Mouse (Mus musculus) intestine, embryonic 16.5 days (tissue): ENCODE measurements around the gene Ilf2. TPM values are rescaled to one million over a fixed set of nuclear protein-coding genes. Genes with fewer than 3 reads are reported as not detected.

ENCODE experiments used
- ATAC-seq: fragments of 200-750 bp; cut with Nextera tagmentation; 2 replicates; pipeline ENCODE4 v1.8.0; 2017; ENCODE audit warnings: moderate TSS enrichment, moderate library complexity
- H3K27ac ChIP-seq: fragments of 300-500 bp; sonication (generic); 2 replicates; pipeline ENCODE4 v1.5.1; 2014; ENCODE audit warnings: mild to moderate bottlenecking, low read length
- H3K27me3 ChIP-seq: fragments of 300-500 bp; sonication (generic); replicated peaks from 2 replicates; pipeline ENCODE4 v1.6.1; 2014; ENCODE audit warnings: low read length, control low read depth, mixed read lengths; ENCODE audit not compliant: control insufficient read depth, insufficient read depth
- H3K36me3 ChIP-seq: fragments of 300-500 bp; sonication (generic); 2 replicates; pipeline ENCODE4 v1.6.1; 2014; ENCODE audit warnings: low read length, control low read depth; ENCODE audit not compliant: control insufficient read depth, insufficient read depth
- H3K4me1 ChIP-seq: fragments of 300-500 bp; sonication (generic); 2 replicates; pipeline ENCODE4 v1.6.1; 2014; ENCODE audit warnings: low read length, control low read depth, mixed read lengths; ENCODE audit not compliant: control insufficient read depth, insufficient read depth
- H3K4me2 ChIP-seq: fragments of 300-500 bp; sonication (generic); 2 replicates; pipeline ENCODE4 v1.6.1; 2014; ENCODE audit warnings: low read depth, low read length, control low read depth
- H3K4me3 ChIP-seq: fragments of 300-500 bp; sonication (generic); 2 replicates; pipeline ENCODE4 v1.5.1; 2014; ENCODE audit warnings: mild to moderate bottlenecking, low read length
- H3K9ac ChIP-seq: fragments of 300-500 bp; sonication (generic); 2 replicates; pipeline ENCODE4 v1.6.1; 2014; ENCODE audit warnings: low read depth, low read length
- H3K9me3 ChIP-seq: fragments of 300-500 bp; sonication (generic); 2 replicates; pipeline ENCODE4 v1.6.1; 2016; ENCODE audit warnings: low read length, control low read depth; ENCODE audit not compliant: control insufficient read depth
- WGBS: fragments of 180-500 bp; shearing (Covaris S2); extraction: QIAGEN DNeasy Blood & Tissue Kit; methylation state at CpG from one replicate; pipeline ENCODE4 v1.1.7; 2014; 5-methylcytosine and 5-hydroxymethylcytosine counted together
- polyA plus RNA-seq: library from polyadenylated mRNA; unstranded; fragments of >200 nt; fragmentation: Nextera tagmentation; extraction: Ambion mirVana; gene quantifications from 2 replicates; pipeline ENCODE4 v1.2.1, GENCODE M21; 2015

Ilf2 gene
- 125 and 140 TPM in 2 replicates for polyA plus RNA-seq

DNA sequence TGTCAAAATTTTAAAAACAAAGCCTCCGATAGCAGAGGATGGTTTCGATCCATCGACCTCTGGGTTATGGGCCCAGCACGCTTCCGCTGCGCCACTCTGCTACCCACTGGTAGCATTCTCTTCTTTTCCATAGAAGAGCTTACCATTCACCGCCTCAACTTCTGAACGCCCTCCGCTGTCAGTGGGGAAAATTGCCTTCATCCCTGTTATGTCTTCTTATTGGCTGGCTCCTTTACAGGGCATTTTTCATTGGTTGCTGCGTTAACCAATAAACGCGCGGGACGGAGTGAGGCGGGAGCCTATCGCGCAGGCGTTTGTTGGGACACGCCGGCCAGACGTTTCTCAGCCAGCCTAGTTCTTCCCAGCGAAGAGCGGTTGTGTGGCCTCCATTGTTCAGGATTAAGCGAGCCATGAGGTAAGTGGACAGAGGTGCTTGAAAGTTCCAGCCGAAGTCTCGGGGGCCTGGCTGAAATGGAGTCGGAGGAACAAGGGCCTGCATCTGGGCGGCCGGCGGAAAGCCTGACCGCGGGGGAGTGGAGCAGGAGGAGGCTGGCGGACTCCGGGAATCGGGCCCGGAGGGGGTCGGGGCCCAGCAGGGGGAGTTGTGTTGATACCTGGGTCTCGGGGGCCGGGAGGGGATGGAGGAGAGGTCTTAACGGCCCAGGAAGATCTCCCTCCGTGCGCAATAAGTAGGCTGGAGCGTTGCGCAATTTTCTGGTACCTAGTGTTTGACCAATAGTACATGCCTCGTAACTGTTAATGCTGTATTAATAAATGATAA lies at the start of gene Ilf2:
Gene Ilf2, plus strand, starts transcription at position 296 of the 781 bp plus-strand sequence.
- Histone ChIP-seq H3K36me3 (peaks cover 7% of the 10 kb centered on the region; the same call in 1 of the 2 replicates), H3K4me3 (peak within 1 kb of the TSS; percentile 92), H3K4me2 (peak within 1 kb of the TSS; percentile 69), H3K9ac (peak within 1 kb of the TSS; percentile 96), H3K27ac (peak within 1 kb of the TSS; percentile 93), H3K9me3 (no peaks in the 10 kb centered on the region), H3K27me3 (no peaks in the 10 kb centered on the region), H3K4me1 (peaks cover 4% of the 10 kb centered on the region)
- WGBS = 0% methylated on average over 45 of the region's 45 CpGs
- peak; percentile 99 for ATAC-seq

DNA sequence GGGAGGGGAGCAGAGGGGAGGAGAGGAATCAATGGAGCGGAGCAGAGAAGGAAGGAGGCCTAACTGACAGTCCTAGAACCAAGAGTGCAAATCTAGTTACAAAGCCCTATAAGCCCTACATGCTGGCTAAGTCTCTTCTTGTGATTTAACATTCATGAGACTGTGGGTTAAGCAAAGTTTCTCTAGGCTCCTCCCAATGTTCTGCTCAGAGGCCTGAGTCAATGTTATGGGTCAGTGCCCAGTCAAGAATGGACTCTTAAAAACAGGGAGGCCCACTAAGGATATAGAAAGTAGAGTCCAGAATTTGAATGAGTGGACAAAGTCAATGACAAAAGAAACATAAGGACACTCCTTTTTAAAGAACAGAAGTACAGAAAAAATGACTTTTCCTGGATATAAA lies 48.4 kb upstream of the Ilf2 start:
- ATAC-seq = no peak
- H3K4me3 ChIP-seq = no peak overlapping the region
- WGBS = 92% methylated on average over 1 of the region's 1 CpGs

DNA sequence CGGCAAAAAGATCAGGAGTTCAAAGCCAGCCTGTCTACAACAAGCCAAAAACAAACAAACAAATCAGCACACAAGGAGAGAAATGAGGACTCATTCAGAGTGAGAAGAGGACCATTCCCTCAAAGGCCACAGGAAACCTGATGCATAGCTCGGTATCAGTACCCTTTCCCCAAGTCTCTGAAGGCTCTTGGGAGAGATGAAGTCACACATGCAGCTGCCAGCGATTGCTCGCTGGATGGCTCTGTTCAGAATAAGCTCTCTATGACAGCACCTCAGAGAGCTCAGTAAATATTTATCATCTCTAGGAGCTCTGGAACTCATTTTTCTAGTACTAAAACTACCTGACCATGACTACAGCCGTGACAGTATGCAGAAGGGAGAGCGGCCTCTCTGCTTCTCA lies 47.7 kb upstream of the Ilf2 start:
- Histone ChIP-seq H3K4me1 (peaks cover 24% of the 10 kb centered on the region), H3K36me3 (no peaks in the 10 kb centered on the region), H3K4me3 (no peak overlapping the region), H3K27ac (no peak overlapping the region), H3K9me3 (no peaks in the 10 kb centered on the region), H3K9ac (no peak overlapping the region), H3K27me3 (no peaks in the 10 kb centered on the region), H3K4me2 (no peak overlapping the region)
- no peak for ATAC-seq
- 69% methylated on average over 6 of the region's 6 CpGs for WGBS

More for the DNA sequence above, 48.4 kb upstream of the Ilf2 start:
- Histone ChIP-seq H3K27me3 (no peaks in the 10 kb centered on the region), H3K4me2 (no peak overlapping the region), H3K36me3 (peaks cover 2% of the 10 kb centered on the region; the same call in 1 of the 2 replicates), H3K4me1 (peaks cover 24% of the 10 kb centered on the region), H3K9me3 (no peaks in the 10 kb centered on the region), H3K9ac (no peak overlapping the region), H3K27ac (no peak overlapping the region)

DNA sequence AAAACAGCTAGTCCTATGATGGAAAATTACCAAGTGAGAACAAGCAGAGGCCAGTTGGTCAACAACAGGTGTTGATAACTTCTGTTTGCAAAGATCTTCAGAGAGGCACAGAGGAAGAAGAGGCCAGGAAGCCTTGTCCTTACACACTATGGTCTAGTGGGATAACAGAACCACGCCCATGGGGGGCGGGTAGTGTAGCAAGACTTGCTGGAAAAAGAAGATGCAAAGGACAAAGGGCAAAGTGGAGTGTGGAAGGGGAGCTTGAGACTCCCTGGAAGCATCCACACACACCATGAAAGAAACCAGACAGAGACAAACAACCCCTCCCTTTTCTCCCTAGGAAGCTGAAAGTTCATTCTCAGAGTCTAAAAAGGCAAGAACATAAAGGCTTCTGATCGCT lies 46.4 kb upstream of the Ilf2 start:
- no peaks in the 10 kb centered on the region for H3K36me3 ChIP-seq
- 77% methylated on average over 3 of the region's 3 CpGs for WGBS
- H3K27me3 ChIP-seq = no peaks in the 10 kb centered on the region
- no peak overlapping the region for H3K4me2 ChIP-seq
- no peak overlapping the region for H3K9ac ChIP-seq
- H3K4me1 ChIP-seq = peaks cover 29% of the 10 kb centered on the region
- no peak overlapping the region for H3K27ac ChIP-seq
- no peaks in the 10 kb centered on the region for H3K9me3 ChIP-seq
- no peak for ATAC-seq
- H3K4me3 ChIP-seq = no peak overlapping the region

DNA sequence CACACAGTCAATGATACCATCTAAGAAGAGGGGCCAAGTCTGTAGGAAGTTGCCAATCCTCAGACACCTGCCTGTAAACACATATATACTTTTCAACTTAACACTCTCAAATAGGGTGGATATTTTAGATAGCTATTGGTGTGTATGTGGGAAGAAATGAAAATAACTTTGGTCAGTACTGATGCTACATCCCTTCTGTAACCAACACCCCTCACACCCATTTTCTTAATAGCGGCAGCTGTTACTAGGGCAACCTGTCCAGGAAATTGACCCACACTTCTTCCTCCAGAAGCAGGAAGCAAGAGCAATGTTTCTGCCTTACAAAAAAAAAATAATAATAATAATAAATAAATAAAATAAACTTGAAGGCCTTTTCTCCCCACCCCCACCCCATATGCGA lies 43.6 kb upstream of the Ilf2 start:
- no peak for ATAC-seq
- WGBS = 15% methylated on average over 2 of the region's 2 CpGs
- no peaks in the 10 kb centered on the region for H3K9me3 ChIP-seq
- peak overlapping the region; percentile 81 for H3K4me2 ChIP-seq
- H3K27ac ChIP-seq = peak overlapping the region; percentile 95; the same call in 1 of the 2 replicates
- peak overlapping the region; percentile 90 for H3K9ac ChIP-seq
- H3K4me3 ChIP-seq = peak overlapping the region; percentile 65
- H3K4me1 ChIP-seq = peaks cover 29% of the 10 kb centered on the region
- H3K27me3 ChIP-seq = no peaks in the 10 kb centered on the region
- H3K36me3 ChIP-seq = no peaks in the 10 kb centered on the region

DNA sequence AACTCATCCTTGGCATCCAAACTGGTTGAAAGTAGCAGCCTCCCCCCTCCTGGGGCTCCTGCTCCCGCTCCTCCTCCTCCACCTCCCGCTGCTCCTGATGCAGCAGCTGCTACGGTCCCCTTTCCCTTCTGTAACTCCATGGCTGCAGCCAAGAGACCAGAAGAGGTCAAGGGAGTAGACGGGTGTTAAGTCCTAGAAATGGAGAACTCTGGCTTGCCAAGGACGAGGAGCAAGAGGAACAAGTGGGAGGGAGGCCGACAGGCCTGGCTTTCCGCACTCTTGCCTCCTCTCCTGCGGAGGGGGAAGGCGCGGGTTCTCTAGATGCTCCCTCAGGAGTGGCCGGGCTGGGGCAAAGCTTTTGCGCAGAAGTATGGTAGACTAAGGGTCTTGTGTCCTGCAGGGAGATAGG lies 43.1 kb upstream of the Ilf2 start:
- WGBS = under 1% methylated on average over 12 of the region's 12 CpGs
- peak; percentile 40 for ATAC-seq
- no peaks in the 10 kb centered on the region for H3K36me3 ChIP-seq

DNA sequence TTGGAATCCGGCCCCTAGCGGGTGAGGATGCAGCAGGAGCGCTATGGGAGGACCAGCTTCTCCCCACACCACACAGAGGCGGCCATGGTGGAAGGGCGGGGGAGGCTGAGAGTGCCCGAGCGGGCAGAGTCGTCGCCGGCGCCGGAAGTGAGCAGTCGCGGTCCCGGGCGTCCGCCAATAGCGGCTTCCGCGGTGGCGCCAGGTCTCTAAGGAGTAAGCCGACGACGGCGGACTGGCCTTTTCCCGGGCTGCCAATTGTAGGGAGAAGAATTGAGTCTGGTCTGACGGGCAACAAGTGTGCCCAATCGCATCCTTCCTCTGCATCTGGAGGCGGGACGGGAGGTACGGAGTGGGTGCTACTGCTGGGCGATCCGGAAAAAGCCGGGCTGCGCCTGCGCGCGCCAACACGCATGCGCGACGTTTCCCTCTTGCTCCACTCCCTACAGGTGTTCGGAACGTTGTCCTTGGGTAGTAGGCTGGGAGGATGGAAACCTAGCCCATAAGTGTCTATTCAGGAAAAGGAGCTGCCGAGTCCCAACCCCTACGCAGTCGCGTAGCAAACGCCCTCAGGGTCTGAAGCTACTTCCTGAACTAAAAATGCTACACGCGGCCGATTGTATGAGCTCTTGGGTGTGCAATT lies 42.4 kb upstream of the Ilf2 start, which contains the start of gene Ints3:
Gene Ints3, minus strand, starts transcription at position 242 of the 640 bp plus-strand sequence.
- WGBS = under 1% methylated on average over 52 of the region's 52 CpGs
- ATAC-seq = peak; percentile 99
- peak within 1 kb of the TSS; percentile 90 for H3K9ac ChIP-seq
- H3K9me3 ChIP-seq = no peaks in the 10 kb centered on the region
- peak within 1 kb of the TSS; percentile 81 for H3K4me2 ChIP-seq
- peak within 1 kb of the TSS; percentile 65 for H3K4me3 ChIP-seq
- peak within 1 kb of the TSS; percentile 95 for H3K27ac ChIP-seq
- H3K36me3 ChIP-seq = no peaks in the 10 kb centered on the region
- peaks cover 29% of the 10 kb centered on the region for H3K4me1 ChIP-seq
- no peaks in the 10 kb centered on the region for H3K27me3 ChIP-seq

More for the DNA sequence above, 43.1 kb upstream of the Ilf2 start:
- no peaks in the 10 kb centered on the region for H3K9me3 ChIP-seq
- H3K27me3 ChIP-seq = no peaks in the 10 kb centered on the region
- peak overlapping the region; percentile 95 for H3K27ac ChIP-seq
- H3K4me3 ChIP-seq = peak overlapping the region; percentile 65
- peaks cover 29% of the 10 kb centered on the region for H3K4me1 ChIP-seq
- peak overlapping the region; percentile 90 for H3K9ac ChIP-seq
- peak overlapping the region; percentile 81 for H3K4me2 ChIP-seq

DNA sequence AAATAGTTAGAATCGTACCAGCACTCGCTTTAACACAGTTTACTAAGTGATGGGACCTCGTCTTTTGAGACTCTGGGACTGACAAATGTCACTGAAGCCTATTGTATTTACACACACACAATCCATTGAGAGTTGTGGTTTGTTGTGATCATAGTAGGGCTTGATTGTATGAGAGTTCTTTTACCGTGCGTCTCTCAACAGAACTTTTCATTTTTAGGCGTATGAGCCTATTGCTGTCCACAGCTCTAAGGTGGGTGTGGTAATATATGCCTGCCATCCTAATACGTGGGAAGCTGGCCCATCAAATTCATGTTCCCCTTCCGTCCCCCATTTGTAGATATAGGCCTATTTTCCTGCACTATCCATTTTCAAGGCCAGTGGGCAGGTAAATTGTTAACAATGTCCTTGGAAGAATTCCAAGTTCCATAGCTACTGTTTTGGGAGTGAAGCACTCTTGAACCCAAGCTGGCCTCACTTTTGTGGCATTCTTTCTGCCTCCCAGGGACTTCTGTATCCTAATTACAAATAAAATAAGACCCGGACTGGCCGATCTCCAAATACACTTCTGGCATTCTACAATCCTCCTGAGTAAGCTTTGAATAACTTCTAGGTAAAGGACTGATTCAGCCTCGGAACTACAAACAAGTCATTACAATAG lies 41.7 kb upstream of the Ilf2 start:
- Histone ChIP-seq H3K4me2 (peak overlapping the region; percentile 67), H3K4me3 (peak overlapping the region; percentile 65), H3K4me1 (peaks cover 26% of the 10 kb centered on the region), H3K9ac (peak overlapping the region; percentile 58; the same call in 1 of the 2 replicates), H3K36me3 (no peaks in the 10 kb centered on the region), H3K27me3 (no peaks in the 10 kb centered on the region), H3K27ac (peak overlapping the region; percentile 95), H3K9me3 (no peaks in the 10 kb centered on the region)
- WGBS = 50% methylated on average over 11 of the region's 11 CpGs
- ATAC-seq = no peak

DNA sequence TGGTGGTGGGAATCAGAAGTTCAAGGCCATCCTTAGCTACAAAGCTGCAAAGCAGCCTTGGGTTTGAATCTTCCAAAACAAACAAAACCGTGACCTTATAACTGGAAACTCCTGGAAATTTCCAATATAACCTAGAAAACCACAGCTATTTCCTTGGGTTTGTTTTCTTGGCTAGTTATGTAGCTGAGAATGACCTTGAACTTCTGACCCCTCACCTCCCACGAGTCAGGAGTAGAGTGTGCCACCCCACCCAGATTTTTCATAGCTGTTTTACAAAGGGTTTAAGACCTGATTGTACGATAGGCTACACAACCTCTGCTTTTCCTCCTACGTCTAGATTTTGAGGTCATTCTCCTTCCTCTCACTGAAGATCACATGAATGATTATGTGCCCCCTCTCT lies 38.8 kb upstream of the Ilf2 start:
- Histone ChIP-seq H3K4me2 (no peak overlapping the region), H3K36me3 (no peaks in the 10 kb centered on the region), H3K9me3 (no peaks in the 10 kb centered on the region), H3K27me3 (no peaks in the 10 kb centered on the region), H3K4me1 (peaks cover 7% of the 10 kb centered on the region), H3K9ac (no peak overlapping the region), H3K4me3 (no peak overlapping the region), H3K27ac (no peak overlapping the region)
- 58% methylated on average over 4 of the region's 4 CpGs for WGBS
- no peak for ATAC-seq
